Mouse (Mus musculus) forebrain, embryonic 15.5 days (tissue): ENCODE data around the gene Rfng. TPM values are rescaled to one million over a fixed set of nuclear protein-coding genes. Genes with fewer than 3 reads are reported as not detected.

Experiments
- ATAC-seq: fragments of 200-750 bp; cut with Nextera tagmentation; replicated peaks from 2 replicates; pipeline ENCODE4 v1.8.0; 2017; ENCODE audit warnings: mild to moderate bottlenecking, moderate TSS enrichment, moderate library complexity
- H3K27ac ChIP-seq: fragments of 300-500 bp; sonication (generic); replicated peaks from 2 replicates; pipeline ENCODE4 v1.5.1; 2015; ENCODE audit warnings: mild to moderate bottlenecking, inconsistent platforms
- H3K27me3 ChIP-seq: fragments of 300-500 bp; sonication (generic); 2 replicates; pipeline ENCODE4 v1.6.1; 2015; ENCODE audit warnings: inconsistent platforms
- H3K36me3 ChIP-seq: fragments of 300-500 bp; sonication (generic); 2 replicates; pipeline ENCODE4 v1.6.1; 2015; ENCODE audit warnings: mild to moderate bottlenecking, inconsistent platforms
- H3K4me1 ChIP-seq: fragments of 300-500 bp; sonication (generic); 2 replicates; pipeline ENCODE4 v1.6.1; 2015; ENCODE audit warnings: inconsistent platforms
- H3K4me2 ChIP-seq: fragments of 300-500 bp; sonication (generic); replicated peaks from 2 replicates; pipeline ENCODE4 v1.6.1; 2015; ENCODE audit warnings: mild to moderate bottlenecking, inconsistent platforms
- H3K4me3 ChIP-seq: fragments of 300-500 bp; sonication (generic); 2 replicates; pipeline ENCODE4 v1.5.1; 2015; ENCODE audit warnings: mild to moderate bottlenecking, inconsistent platforms
- H3K9ac ChIP-seq: fragments of 300-500 bp; sonication (generic); replicated peaks from 2 replicates; pipeline ENCODE4 v1.6.1; 2015; ENCODE audit warnings: mild to moderate bottlenecking, inconsistent platforms
- H3K9me3 ChIP-seq: fragments of 300-500 bp; sonication (generic); 2 replicates; pipeline ENCODE4 v1.6.1; 2016; ENCODE audit warnings: inconsistent platforms
- WGBS: fragments of 180-500 bp; shearing (Covaris S2); methylation state at CpG from one replicate; pipeline ENCODE4 v1.1.7; 2015; ENCODE audit warnings: mixed read lengths; 5-methylcytosine and 5-hydroxymethylcytosine counted together
- polyA plus RNA-seq: library from polyadenylated mRNA; unstranded; fragments of >200 nt; fragmentation: Nextera tagmentation; extraction: Ambion mirVana; gene quantifications from 2 replicates; pipeline ENCODE4 v1.2.1, GENCODE M21; 2015

Gene Rfng
- polyA plus RNA-seq, 1 experiment from 2014 or later: 88.5 TPM

- H3K4me2 ChIP-seq: no peak overlapping the region
- H3K4me1 ChIP-seq: 0 out of 2 replicates have a peak, but pooled peaks cover 3% of the 10 kb centered on the region
- no peaks in the 10 kb centered on the region for H3K36me3 ChIP-seq
- no peak overlapping the region for H3K4me3 ChIP-seq
- ATAC-seq: no peak
- 0 out of 2 replicates have a peak, but pooled peaks cover 2% of the 10 kb centered on the region for H3K27me3 ChIP-seq
- H3K9ac ChIP-seq: no peak overlapping the region
- no peak overlapping the region for H3K27ac ChIP-seq
- 75% methylated on average over 14 of the region's 14 CpGs for WGBS
- H3K9me3 ChIP-seq: no peaks in the 10 kb centered on the region
Measured at GRCm38 (mm10) chr11:120761811-120762671, 22.0 kb downstream of the Rfng start.

GRCm38 (mm10) chr11:120760236-120760635 is 23.8 kb downstream of the Rfng start:
- 0 out of 2 replicates have a peak, but pooled peaks cover 2% of the 10 kb centered on the region for H3K27me3 ChIP-seq

GRCm38 (mm10) chr11:120751606-120752005 is 32.4 kb downstream of the Rfng start:
- H3K9ac ChIP-seq: no peak overlapping the region
- H3K27ac ChIP-seq: no peak overlapping the region
- H3K4me3 ChIP-seq: no peak overlapping the region
- H3K27me3 ChIP-seq: no peaks in the 10 kb centered on the region
- H3K4me2 ChIP-seq: no peak overlapping the region
- 72% methylated on average over 4 of the region's 4 CpGs for WGBS
- H3K36me3 ChIP-seq: no peaks in the 10 kb centered on the region
- H3K4me1 ChIP-seq: no peaks in the 10 kb centered on the region
- ATAC-seq: no peak
- H3K9me3 ChIP-seq: no peaks in the 10 kb centered on the region

More at GRCm38 (mm10) chr11:120760236-120760635, 23.8 kb downstream of the Rfng start:
- no peak overlapping the region for H3K27ac ChIP-seq
- WGBS: 92% methylated on average over 9 of the region's 9 CpGs
- H3K9ac ChIP-seq: no peak overlapping the region
- H3K9me3 ChIP-seq: no peaks in the 10 kb centered on the region
- H3K4me3 ChIP-seq: no peak overlapping the region
- no peak for ATAC-seq
- 0 out of 2 replicates have a peak, but pooled peaks cover 3% of the 10 kb centered on the region for H3K4me1 ChIP-seq
- no peak overlapping the region for H3K4me2 ChIP-seq
- H3K36me3 ChIP-seq: no peaks in the 10 kb centered on the region

GRCm38 (mm10) chr11:120749430-120749829 is 34.6 kb downstream of the Rfng start:
- Histone ChIP-seq H3K27ac (no peak overlapping the region), H3K36me3 (no peaks in the 10 kb centered on the region), H3K4me3 (no peak overlapping the region), H3K9me3 (no peaks in the 10 kb centered on the region), H3K27me3 (no peaks in the 10 kb centered on the region), H3K4me1 (no peaks in the 10 kb centered on the region), H3K9ac (no peak overlapping the region), H3K4me2 (no peak overlapping the region)
- ATAC-seq: no peak
- 63% methylated on average over 8 of the region's 8 CpGs for WGBS

GRCm38 (mm10) chr11:120747974-120748373 is 36.0 kb downstream of the Rfng start:
- Histone ChIP-seq H3K4me3 (no peak overlapping the region), H3K27ac (no peak overlapping the region), H3K9me3 (no peaks in the 10 kb centered on the region), H3K36me3 (no peaks in the 10 kb centered on the region), H3K27me3 (no peaks in the 10 kb centered on the region), H3K4me1 (no peaks in the 10 kb centered on the region), H3K4me2 (no peak overlapping the region), H3K9ac (no peak overlapping the region)
- WGBS: 80% methylated on average over 4 of the region's 4 CpGs
- no peak for ATAC-seq

GRCm38 (mm10) chr11:120744121-120744701 is 39.8 kb downstream of the Rfng start:
- Histone ChIP-seq H3K9me3 (no peaks in the 10 kb centered on the region), H3K27ac (no peak overlapping the region), H3K9ac (no peak overlapping the region), H3K4me2 (no peak overlapping the region), H3K27me3 (no peaks in the 10 kb centered on the region), H3K4me3 (no peak overlapping the region), H3K36me3 (no peaks in the 10 kb centered on the region), H3K4me1 (no peaks in the 10 kb centered on the region)
- no peak for ATAC-seq
- WGBS: 79% methylated on average over 7 of the region's 7 CpGs

- H3K36me3 ChIP-seq: no peaks in the 10 kb centered on the region
- no peak overlapping the region for H3K4me2 ChIP-seq
- H3K4me1 ChIP-seq: no peaks in the 10 kb centered on the region
- H3K27ac ChIP-seq: no peak overlapping the region
- no peak overlapping the region for H3K4me3 ChIP-seq
- H3K9ac ChIP-seq: no peak overlapping the region
- no peaks in the 10 kb centered on the region for H3K9me3 ChIP-seq
- ATAC-seq: no peak
- H3K27me3 ChIP-seq: no peaks in the 10 kb centered on the region
- 92% methylated on average over 5 of the region's 5 CpGs for WGBS
Measured at GRCm38 (mm10) chr11:120740981-120741380, 43.0 kb downstream of the Rfng start.

GRCm38 (mm10) chr11:120736424-120736823 is 47.6 kb downstream of the Rfng start:
- Histone ChIP-seq H3K4me2 (no peak overlapping the region), H3K4me3 (no peak overlapping the region), H3K36me3 (no peaks in the 10 kb centered on the region), H3K27ac (no peak overlapping the region), H3K9ac (no peak overlapping the region), H3K9me3 (no peaks in the 10 kb centered on the region), H3K4me1 (no peaks in the 10 kb centered on the region), H3K27me3 (no peaks in the 10 kb centered on the region)
- WGBS: 74% methylated on average over 6 of the region's 6 CpGs
- ATAC-seq: no peak

GRCm38 (mm10) chr11:120733521-120733920 is 50.5 kb downstream of the Rfng start:
- no peaks in the 10 kb centered on the region for H3K4me1 ChIP-seq
- no peak overlapping the region for H3K27ac ChIP-seq
- no peak for ATAC-seq
- H3K36me3 ChIP-seq: no peaks in the 10 kb centered on the region
- no peak overlapping the region for H3K4me2 ChIP-seq
- WGBS: 61% methylated on average over 6 of the region's 6 CpGs
- H3K27me3 ChIP-seq: no peaks in the 10 kb centered on the region
- H3K4me3 ChIP-seq: no peak overlapping the region
- no peaks in the 10 kb centered on the region for H3K9me3 ChIP-seq
- H3K9ac ChIP-seq: no peak overlapping the region

GRCm38 (mm10) chr11:120731858-120732680 is 51.9 kb downstream of the Rfng start, which contains the start of gene Cbr2:
Gene Cbr2, minus strand, starts transcription at chr11:120732114.
- H3K4me2 ChIP-seq: no peak within 1 kb of the TSS
- 82% methylated on average over 12 of the region's 12 CpGs for WGBS

GRCm38 (mm10) chr11:120731395-120731794 is 52.6 kb downstream of the Rfng start:
- Histone ChIP-seq H3K4me3 (no peak overlapping the region), H3K4me1 (peaks cover 7% of the 10 kb centered on the region), H3K27ac (no peak overlapping the region), H3K9ac (no peak overlapping the region), H3K36me3 (no peaks in the 10 kb centered on the region), H3K27me3 (no peaks in the 10 kb centered on the region), H3K9me3 (no peaks in the 10 kb centered on the region), H3K4me2 (no peak overlapping the region)
- 100% methylated on average over 1 of the region's 1 CpGs for WGBS
- ATAC-seq: no peak

More at GRCm38 (mm10) chr11:120731858-120732680, 51.9 kb downstream of the Rfng start, which contains the start of gene Cbr2:
- ATAC-seq: no peak
- Histone ChIP-seq H3K4me3 (no peak within 1 kb of the TSS), H3K9me3 (no peaks in the 10 kb centered on the region), H3K36me3 (no peaks in the 10 kb centered on the region), H3K27ac (no peak within 1 kb of the TSS), H3K4me1 (no peaks in the 10 kb centered on the region), H3K9ac (no peak within 1 kb of the TSS), H3K27me3 (no peaks in the 10 kb centered on the region)
